ENCODE assay signal across 22 mouse cellular contexts in the genomic region with DNA sequence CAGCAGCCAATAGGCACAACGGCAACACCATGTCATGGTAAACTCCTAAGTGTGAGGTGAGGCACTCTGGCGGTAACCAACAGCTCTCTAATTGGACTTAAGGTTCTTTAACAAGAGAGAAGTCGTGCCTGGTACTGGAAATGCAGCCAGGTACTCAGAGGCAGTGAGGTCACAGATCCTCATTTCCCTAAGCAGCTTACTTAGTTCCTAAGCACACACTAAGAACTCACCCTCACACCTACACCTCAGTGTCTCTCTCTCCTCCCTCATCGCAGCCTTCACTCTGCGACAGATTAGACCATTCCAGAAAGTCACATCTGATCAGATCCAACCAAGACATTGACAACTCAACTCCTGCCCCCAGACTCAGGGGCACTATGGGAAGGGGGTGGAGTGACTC.
"Had no signal": no experiment of that assay in that cellular context is flagged by ENCODE, and none has a peak within 500 bp of the region (broad histone marks: within the 10 kb centered on the region; RNA-seq: fewer than 3 reads in every experiment).

No protein-coding gene starts in this region.

- DNase-seq: heart, adult 18-20 months; heart, adult 2 months; heart, postnatal 14 days; heart, postnatal 36 days; heart, postnatal 4 days; kidney, adult 11 months; kidney, adult 18-20 months; kidney, adult 2 months; kidney, adult 8-10 months; kidney, adult 9 months; kidney, postnatal 10 days; kidney, postnatal 14 days; kidney, postnatal 25 days; kidney, postnatal 36 days; kidney, postnatal 4 days; layer of hippocampus, adult 9-11 months; layer of hippocampus, postnatal 36 days had no signal

- ATAC-seq: hindbrain, embryonic 16.5 days; hindbrain, postnatal 0 days; intestine, embryonic 15.5 days; intestine, embryonic 16.5 days; intestine, postnatal 0 days had no signal
